Mouse (Mus musculus) adrenal gland, postnatal 10 days (tissue): Measurements from ENCODE around the gene Adamtsl1. TPM values are rescaled to one million over a fixed set of nuclear protein-coding genes. Genes with fewer than 3 reads are reported as not detected.

Experiments
- DNase-seq: peaks from one replicate; pipeline ENCODE4 v3.0.0; 2021; ENCODE audit warnings: mixed read lengths
- long read RNA-seq, 2 experiments: library from polyadenylated mRNA; stranded (forward); transcript quantifications; one replicate each; pipeline ENCODE4 v2.0.0; 2021
- total RNA-seq, 2 experiments: library from RNA; stranded (reverse); gene quantifications; 2 replicates each; pipeline ENCODE4 v1.2.3; 2021

Adamtsl1 gene
- total RNA-seq = 10 to 100 TPM in 1 of 2 experiments, 1 to 10 TPM in 1; 9.5 to 13.3 TPM
- long read RNA-seq, experiment 1, partial matches to known transcripts = 0 of 5 reads
- long read RNA-seq, experiment 1, other reads (novel, unspliced or antisense) = 4 of 5 reads
- long read RNA-seq, experiment 2, full-length matches to known transcripts = 1 of 1 reads
- long read RNA-seq, experiment 2, partial matches to known transcripts = 0 of 1 reads
- long read RNA-seq, experiment 2, other reads (novel, unspliced or antisense) = 0 of 1 reads

DNA sequence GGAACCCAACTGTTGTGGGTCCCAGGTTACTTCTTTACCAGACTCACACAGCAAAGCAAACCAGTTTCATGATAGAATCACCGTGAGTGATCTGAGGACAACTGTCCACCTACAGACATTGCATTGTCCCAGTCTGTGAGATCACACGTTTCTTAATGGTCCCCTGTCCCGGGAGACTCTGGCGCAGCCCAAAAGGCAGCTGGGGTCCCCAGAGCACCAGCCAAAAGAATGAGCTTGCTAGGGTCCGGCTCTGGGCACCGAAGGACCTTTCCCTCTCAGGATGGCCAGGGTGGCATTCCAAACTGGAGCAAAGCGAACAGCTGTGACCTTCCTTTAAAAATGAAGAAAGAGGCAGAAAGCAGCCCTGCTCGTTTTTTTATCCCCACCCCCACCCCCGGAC, at the start of gene Adamtsl1:
Adamtsl1 (plus strand) TSS at position 381 of the 400 bp plus-strand sequence.
- DNase-seq = no peak

- no peak for DNase-seq
These were observed 30.4 kb upstream of the Adamtsl1 start for GRCm38 (mm10) chr4:85483586-85483985.

GRCm38 (mm10) chr4:85486316-85486946, 27.5 kb upstream of the Adamtsl1 start:
- DNase-seq = no peak

DNA sequence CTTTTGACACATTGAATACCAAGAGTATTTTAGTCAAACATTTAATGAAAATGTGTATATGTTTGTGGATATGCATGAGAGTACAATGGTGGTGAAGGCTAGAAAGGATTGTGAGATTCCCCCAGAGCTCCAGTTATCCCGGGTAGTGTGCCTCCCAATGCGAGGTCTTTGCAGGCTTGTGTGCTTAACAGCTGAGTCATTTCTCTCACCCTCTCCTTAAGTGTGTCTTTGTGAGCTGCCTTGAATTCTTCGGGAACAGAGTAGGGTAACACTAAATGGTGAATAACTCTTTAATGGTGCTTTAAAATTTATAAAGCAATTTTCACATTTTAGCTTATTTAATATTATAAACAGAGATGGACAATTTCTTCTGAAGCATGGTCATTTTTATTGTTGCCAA, 8.3 kb upstream of the Adamtsl1 start:
- DNase-seq = no peak

DNA sequence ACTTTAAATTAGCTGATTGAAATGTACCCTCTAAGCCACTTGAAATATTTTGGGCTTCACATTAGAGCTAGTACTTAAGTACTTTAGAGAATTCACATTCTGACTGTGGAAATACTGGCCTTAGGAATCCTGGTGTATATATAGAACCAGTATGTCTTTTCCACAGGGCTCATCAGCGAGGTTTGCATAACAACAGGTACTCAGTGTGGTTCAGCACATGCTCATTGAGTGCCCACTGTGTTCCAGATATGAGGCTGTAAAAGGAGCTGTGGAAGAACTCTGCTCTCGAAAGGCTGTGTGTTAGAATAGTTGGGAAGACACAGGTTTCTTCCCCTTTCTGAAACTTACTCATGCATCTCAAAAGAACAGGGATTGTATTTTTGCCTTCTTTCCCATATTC, 7.0 kb upstream of the Adamtsl1 start:
- no peak for DNase-seq

GRCm38 (mm10) chr4:85507491-85507890, 6.5 kb upstream of the Adamtsl1 start:
- no peak for DNase-seq

DNA sequence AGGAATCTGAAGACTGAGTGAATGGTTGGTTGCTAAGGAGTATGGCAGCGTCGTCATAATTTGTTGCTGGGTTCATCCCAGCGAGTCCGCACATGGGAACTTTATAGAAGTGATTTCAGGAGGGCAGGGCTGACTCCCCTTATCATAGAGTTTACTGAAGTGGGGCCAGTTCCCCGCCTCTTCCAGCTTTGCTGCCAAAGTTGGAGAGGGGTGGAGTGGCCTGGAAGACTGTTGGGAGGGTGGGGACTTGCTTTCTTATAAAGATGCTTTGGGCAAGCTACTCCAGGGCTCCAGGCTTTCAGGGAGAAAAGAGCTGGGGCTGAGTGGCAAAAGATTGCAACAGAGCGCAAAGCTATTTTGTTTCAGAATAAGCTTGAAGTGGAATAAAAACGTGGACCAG, 684 bp upstream of the Adamtsl1 start:
- peak; percentile 20 for DNase-seq

- peak; percentile 33 for DNase-seq
These were observed 271 bp downstream of the Adamtsl1 start for GRCm38 (mm10) chr4:85514205-85514681.

DNA sequence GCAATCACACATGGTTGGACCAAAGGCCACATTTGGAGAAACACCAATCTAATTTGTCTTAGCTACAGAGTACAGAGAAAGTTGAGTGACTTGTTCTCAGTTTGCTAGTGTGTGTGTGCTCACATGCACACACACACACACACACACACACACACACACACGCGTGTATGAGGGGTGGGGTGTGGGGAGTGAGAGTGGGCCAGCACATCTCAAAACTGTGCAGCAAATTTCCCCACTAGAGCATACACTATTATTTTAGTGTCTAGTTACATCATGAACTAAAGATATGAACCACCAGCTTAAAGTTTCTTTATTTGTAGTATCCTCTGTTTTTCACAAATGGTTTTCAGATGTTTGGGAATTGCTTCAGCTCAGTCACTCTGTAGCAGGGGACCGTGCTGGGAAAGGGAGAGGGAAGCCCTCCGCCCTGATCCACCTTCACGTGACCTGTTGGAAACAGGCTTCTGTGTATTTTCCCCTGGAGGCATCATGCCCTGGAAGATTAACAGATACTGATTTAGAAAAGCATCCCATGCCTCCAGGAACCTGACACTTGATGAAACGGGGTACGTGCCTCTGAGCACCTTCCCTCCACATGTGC, 13.1 kb downstream of the Adamtsl1 start:
- no peak for DNase-seq

DNA sequence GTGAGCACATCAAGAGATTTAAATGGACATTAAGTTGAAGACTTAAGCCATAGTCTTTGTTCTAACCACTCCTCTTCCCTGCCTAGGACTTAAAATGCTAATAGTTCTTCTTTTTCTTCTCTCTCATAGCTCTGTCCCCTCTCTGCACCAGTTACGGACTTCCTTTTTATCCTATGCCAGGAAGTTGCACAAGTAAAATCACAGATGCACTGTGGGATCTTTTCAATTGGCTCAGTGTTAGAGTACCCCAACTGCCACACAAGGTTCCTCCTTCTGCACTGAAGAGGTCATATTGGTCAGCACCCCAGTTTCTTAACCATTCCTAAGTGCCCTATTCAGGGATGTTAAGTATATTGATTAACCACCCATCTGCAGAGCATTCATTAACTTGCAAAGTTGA, 15.9 kb downstream of the Adamtsl1 start:
- no peak for DNase-seq

- DNase-seq = no peak
These were observed 25.7 kb downstream of the Adamtsl1 start for GRCm38 (mm10) chr4:85539677-85540076.

DNA sequence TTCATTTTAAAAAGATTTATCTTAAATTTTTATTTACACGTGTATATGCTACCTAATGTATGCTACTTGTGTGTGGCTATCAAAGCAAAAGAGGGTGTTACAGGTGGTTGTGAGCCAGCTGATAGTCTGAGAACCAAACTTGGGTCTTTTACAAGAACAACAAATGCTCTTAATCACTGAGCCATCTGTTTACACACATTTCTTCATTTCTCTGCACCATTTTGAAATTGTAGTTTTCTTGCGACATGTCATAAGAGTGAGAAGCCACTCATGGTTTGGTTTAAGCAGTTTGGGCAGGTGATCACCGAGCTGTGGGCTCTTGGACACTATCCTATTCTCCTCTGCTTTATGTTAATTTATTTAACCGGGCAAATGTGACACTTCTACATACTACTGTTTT, 29.2 kb downstream of the Adamtsl1 start:
- no peak for DNase-seq

DNA sequence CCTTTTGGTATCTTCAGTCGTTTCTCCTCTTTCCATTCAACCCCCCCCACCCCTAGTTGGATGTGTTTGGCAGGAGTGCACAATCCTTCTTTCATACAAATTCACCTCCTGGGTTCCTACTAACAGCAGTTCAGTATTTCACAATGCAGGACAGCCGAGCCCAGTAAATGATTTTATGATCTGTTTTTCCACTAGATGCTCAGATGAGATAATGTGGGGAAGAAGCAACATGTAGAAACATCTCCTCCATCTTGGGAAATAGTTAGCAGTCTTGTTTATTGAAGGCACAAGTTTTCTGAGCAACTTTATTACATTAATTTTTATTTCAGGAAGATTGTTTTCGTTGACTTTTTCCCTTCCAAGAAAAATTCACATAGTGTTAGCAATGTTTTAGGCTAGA, 40.7 kb downstream of the Adamtsl1 start:
- no peak for DNase-seq

DNA sequence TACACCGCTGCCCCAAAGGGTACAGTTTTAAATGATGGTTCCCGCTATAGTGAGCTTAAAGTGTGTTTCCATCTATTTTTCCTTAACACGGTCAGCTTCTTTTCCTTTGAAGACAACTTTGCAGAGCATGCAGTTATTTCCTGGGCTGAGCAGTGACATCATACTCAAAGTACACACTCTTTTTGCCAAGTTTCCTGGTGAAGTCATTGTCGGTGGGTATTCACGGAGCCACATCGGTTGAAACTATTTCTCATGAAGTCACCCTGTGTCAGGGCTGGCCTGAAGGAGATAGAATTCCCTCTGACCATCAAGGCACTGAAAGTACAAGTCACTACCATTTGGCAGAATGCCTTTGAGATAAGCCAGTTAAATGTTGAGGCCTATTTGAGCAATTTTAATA, 45.8 kb downstream of the Adamtsl1 start:
- no peak for DNase-seq

GRCm38 (mm10) chr4:85585426-85585825, 71.5 kb downstream of the Adamtsl1 start:
- no peak for DNase-seq

- DNase-seq = no peak
These were observed 75.0 kb downstream of the Adamtsl1 start for GRCm38 (mm10) chr4:85588928-85589327.

DNA sequence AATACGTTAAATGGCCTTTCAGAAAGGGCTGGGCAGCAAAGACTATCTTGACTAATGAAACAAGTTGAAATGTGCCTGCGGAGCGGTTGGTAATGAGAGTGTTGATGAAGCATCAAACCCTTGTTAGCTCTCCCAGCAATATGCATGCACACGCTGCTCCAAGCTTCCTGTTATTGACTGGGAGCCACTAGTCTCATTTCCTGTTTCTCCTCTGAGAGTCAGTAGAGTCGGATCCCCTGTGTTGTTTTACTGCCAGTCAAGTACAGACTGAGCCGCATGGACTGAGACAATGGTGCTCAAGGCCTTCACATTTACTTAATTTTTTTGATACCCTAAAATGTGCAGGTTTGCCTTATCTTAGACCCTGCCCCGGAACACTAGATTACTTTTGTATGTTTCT, 77.1 kb downstream of the Adamtsl1 start:
- no peak for DNase-seq

- no peak for DNase-seq
These were observed 80.2 kb downstream of the Adamtsl1 start for GRCm38 (mm10) chr4:85594159-85594558.

- no peak for DNase-seq
These were observed 99.4 kb downstream of the Adamtsl1 start for GRCm38 (mm10) chr4:85613331-85613730.

- DNase-seq = no peak
These were observed 104.8 kb downstream of the Adamtsl1 start for GRCm38 (mm10) chr4:85618746-85619145.

GRCm38 (mm10) chr4:85619261-85619660, 105.3 kb downstream of the Adamtsl1 start:
- no peak for DNase-seq

DNA sequence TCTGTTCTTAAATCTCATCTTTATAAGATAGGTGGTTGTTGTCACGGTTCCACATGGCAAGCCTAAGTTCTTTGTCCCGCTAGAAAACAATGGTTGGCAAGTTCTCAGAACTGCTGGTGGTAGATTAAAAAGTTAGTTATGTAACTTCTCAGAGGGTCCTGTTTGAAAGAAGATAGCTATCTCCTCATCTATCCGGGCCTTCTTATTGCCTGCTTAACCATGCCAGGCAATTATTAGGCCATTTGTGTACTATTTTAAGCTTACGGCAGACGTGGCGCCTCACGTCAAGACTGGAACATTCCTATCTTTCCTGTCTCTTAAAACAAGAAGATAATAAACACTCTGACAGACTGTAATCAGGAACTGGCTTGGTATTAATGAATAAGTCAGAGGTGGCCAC, 115.4 kb downstream of the Adamtsl1 start:
- no peak for DNase-seq

- DNase-seq = no peak
These were observed 155.3 kb downstream of the Adamtsl1 start for GRCm38 (mm10) chr4:85669271-85669670.

GRCm38 (mm10) chr4:85669735-85670134, 155.8 kb downstream of the Adamtsl1 start:
- no peak for DNase-seq
